Mouse (Mus musculus): ENCODE data around the gene Gm9268.
"Not testable (repeated sequence)": the region's sequence is repeated elsewhere in the genome, so short reads cannot be mapped to it uniquely, and the experiment has no call there.

The Gm9268 gene

DNA sequence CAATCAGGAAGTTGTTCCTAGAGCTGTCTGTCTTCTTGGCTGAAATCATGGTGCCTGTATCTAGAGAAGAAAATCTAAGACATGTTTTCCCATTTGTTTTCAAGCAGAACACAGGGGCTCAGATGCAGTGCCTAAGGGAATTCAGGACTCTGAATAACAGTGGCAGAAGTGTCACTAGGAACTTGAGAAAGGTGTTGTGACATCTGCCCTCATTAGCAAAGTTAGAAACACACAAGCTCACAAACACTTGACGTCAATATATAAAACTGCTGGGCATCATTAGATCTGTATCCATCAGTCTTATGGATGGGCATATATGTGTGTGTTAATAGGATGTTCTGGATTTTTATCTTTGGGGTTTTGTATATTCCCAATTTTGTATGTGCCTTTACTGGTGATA, at the start of gene Gm9268:
Gm9268 (plus strand) TSS at position 301 of the 400 bp plus-strand sequence.
- not testable (repeated sequence) for DNase-seq (ENCODE audit: low spot score)

DNA sequence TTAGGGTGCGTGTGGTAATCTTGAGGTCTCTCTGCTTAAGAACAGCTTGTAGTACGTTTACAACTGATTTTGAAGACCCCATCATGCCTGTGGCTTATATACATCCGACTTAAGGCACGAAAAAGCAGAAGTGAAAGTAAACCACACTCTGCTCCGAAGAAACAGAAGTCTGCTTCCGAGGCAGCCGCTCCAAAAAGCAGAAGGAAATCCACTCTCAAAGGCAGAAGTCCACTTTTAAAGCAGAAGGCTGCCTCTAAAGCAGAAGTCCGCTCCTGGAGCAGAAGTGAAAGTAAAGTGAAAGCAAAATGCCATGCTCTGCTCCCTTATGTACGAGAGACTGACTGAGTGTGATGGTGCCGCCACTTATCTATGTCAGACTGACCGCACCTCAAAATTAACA, 38.5 kb upstream of the Gm9268 start:
- DNase-seq (ENCODE audit: low spot score), result no peak

- no peak for DNase-seq (ENCODE audit: low spot score)
Measured at GRCm38 (mm10) chr7:42980739-42981138, 37.8 kb upstream of the Gm9268 start.

DNA sequence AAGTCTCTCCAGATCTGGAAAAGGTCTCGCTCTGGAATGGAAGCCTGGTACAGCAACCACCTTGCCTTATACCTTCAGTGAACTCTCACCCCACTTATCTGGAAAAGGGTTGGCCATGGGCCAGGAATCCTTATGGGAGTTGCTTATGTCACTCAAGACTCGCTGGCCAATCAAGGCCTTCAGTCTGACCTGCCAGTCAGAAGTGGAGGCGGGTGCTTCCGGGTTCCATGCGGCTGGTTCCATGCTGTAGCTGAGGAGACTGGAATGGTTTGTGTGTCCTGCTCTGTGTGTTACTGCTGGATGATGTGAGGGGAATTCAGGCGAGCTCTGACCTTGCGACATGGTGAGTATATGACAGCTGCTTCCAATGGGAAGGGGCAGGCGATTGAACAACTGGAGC, 59.3 kb downstream of the Gm9268 start:
- DNase-seq (ENCODE audit: low spot score), result no peak
